Mouse (Mus musculus): ENCODE data around the gene 2900026A02Rik. TPM values are rescaled to one million over a fixed set of nuclear protein-coding genes. Genes with fewer than 3 reads are reported as not detected.
A peak's percentile ranks its signal among the peaks of the same experiment; 100 is the strongest.

2900026A02Rik gene
- total and polyA plus RNA-seq, 3 experiments = 18.0 to 21.4 (median 19.2) TPM

DNA sequence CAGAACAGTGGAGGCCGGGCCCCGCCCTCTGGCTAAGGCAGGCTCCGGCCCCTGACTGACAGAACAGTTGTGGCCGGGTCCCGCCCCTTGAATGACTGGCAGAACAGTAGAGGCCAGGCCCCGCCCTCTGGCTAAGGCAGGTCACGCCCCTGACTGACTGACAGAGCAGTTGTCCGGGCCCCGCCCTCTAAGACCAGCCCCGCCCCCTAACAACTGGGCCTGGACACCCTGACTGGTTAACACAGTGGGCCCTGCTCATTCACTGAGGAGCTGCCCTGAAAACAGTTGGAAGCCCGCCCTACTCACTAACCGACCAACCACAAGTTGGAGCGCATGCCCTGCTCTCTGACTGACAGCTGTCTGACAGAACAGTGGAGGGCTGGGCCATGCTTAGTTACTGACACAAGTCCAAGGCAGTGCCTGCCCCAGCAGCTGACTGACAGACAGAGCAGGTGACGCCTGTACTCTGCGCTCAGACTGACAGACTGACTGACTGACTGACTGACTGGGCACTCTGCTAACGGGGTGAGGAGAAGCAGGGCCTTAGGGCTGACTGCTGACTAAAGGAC, 56.1 kb downstream of the 2900026A02Rik start:
- H3K27ac ChIP-seq = no peak overlapping the region
- no peak overlapping the region for H3K9ac ChIP-seq (ENCODE audit: low read depth, low read length)
- peak; percentile 52 to 64 for DNase-seq
- intact Hi-C loops (cut with DNase I) = no loop called here
- H3K27me3 ChIP-seq (ENCODE audit: control insufficient read depth, insufficient read depth, low read length) = no peaks in the 10 kb centered on the region
- H3K4me1 ChIP-seq (ENCODE audit: control insufficient read depth, insufficient read depth, low read length) = peaks cover 3% of the 10 kb centered on the region; the same call in 1 of the 2 replicates
- no peaks in the 10 kb centered on the region for H3K79me2 ChIP-seq (replicated peaks; ENCODE audit: control insufficient read depth, insufficient read depth, low read length)
- TF ChIP-seq EP300 (IDR thresholded peaks at IDR 0.05; ENCODE audit: insufficient read depth, low read depth, low read length) (no peak), POLR2A (IDR thresholded peaks at IDR 0.05; ENCODE audit: insufficient read depth, low read depth, low read length) (no peak), CTCF (IDR thresholded peaks at IDR 0.05) (no peak)
- WGBS = 34% methylated on average over 16 of the region's 16 CpGs
- H3K4me3 ChIP-seq = no peak overlapping the region
- H3K36me3 ChIP-seq (ENCODE audit: control insufficient read depth, insufficient read depth, low read length) = no peaks in the 10 kb centered on the region

DNA sequence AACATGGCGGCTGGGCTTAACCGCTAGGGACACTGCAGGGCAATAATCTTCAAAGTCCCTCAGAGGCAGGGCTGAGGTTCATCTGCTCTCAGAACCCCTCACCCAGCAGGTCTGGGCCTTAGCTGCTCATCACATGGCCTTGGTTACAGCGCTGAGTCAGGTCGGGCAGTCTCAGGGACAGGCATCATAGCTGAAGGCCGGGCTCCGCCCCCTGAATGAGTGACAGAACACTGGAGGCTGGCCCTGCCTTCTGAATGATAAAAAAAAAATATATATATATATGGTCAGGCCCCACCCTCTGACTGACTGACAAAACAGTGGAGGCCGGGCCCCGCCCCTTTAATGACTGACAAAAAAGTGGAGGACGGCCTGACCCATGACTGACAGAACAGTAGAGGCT, 56.6 kb downstream of the 2900026A02Rik start:
- no peak for DNase-seq
- Histone ChIP-seq H3K79me2 (replicated peaks; ENCODE audit: control insufficient read depth, insufficient read depth, low read length) (no peaks in the 10 kb centered on the region), H3K27ac (no peak overlapping the region), H3K4me3 (no peak overlapping the region), H3K4me1 (ENCODE audit: control insufficient read depth, insufficient read depth, low read length) (peaks cover 3% of the 10 kb centered on the region; the same call in 1 of the 2 replicates), H3K36me3 (ENCODE audit: control insufficient read depth, insufficient read depth, low read length) (no peaks in the 10 kb centered on the region), H3K27me3 (ENCODE audit: control insufficient read depth, insufficient read depth, low read length) (no peaks in the 10 kb centered on the region), H3K9ac (ENCODE audit: low read depth, low read length) (no peak overlapping the region)
- TF ChIP-seq CTCF (IDR thresholded peaks at IDR 0.05) (no peak), POLR2A (IDR thresholded peaks at IDR 0.05; ENCODE audit: insufficient read depth, low read depth, low read length) (no peak), EP300 (IDR thresholded peaks at IDR 0.05; ENCODE audit: insufficient read depth, low read depth, low read length) (no peak)
- WGBS = 49% methylated on average over 9 of the region's 9 CpGs
- intact Hi-C loops (cut with DNase I) = no loop called here

DNA sequence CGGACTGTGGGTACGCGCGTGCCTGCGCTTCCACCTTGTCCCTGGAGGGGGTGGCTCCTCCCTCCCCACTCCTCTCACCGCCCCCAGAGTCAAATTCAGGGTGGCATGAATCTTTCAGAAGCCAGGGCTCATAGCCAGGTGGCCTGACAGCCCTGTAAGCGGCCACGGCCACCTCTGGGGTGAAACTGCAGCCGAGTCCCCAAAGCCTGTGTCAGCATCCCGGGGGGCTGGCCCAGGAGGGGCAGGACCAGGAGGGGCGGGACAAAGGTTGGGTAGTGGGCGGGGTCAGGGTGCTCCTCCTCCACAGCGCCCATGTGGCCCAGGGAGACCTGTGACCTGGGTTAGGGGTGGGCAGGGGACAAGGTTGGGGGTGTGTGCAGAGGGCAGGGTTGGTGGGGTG, 57.9 kb downstream of the 2900026A02Rik start:
- H3K27ac ChIP-seq = no peak overlapping the region
- no peaks in the 10 kb centered on the region for H3K27me3 ChIP-seq (ENCODE audit: control insufficient read depth, insufficient read depth, low read length)
- peak overlapping the region; percentile 19; the same call in 1 of the 2 replicates for H3K9ac ChIP-seq (ENCODE audit: low read depth, low read length)
- no peak overlapping the region for H3K4me3 ChIP-seq
- no peak for TF ChIP-seq CTCF (IDR thresholded peaks at IDR 0.05)
- TF ChIP-seq EP300 (IDR thresholded peaks at IDR 0.05; ENCODE audit: insufficient read depth, low read depth, low read length) = no peak
- TF ChIP-seq POLR2A (IDR thresholded peaks at IDR 0.05; ENCODE audit: insufficient read depth, low read depth, low read length) = no peak
- WGBS = 13% methylated on average over 13 of the region's 13 CpGs
- no peaks in the 10 kb centered on the region for H3K79me2 ChIP-seq (replicated peaks; ENCODE audit: control insufficient read depth, insufficient read depth, low read length)
- intact Hi-C loops (cut with DNase I) = no loop called here
- H3K4me1 ChIP-seq (ENCODE audit: control insufficient read depth, insufficient read depth, low read length) = peaks cover 3% of the 10 kb centered on the region; the same call in 1 of the 2 replicates
- DNase-seq = no peak
- no peaks in the 10 kb centered on the region for H3K36me3 ChIP-seq (ENCODE audit: control insufficient read depth, insufficient read depth, low read length)

DNA sequence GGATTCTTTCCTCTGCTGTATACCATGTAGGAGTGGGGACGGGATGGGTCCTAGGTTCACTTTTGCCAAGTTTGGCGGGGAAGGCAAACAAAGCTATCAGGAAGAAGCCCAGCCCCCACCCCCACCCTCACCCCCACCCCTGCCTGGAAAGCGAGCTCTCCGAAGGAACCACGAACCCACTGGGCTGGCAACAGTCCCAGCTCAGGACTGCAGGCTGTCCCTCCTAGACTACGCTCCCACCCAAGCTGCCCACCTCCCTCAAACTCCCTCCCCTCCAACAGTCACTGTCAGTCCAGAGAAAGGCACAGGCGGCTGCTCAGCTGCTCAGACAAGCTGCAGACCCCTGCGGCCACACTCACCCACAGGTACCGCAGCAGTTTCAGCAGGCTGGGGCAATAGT, 58.3 kb downstream of the 2900026A02Rik start:
- Histone ChIP-seq H3K79me2 (replicated peaks; ENCODE audit: control insufficient read depth, insufficient read depth, low read length) (no peaks in the 10 kb centered on the region), H3K4me3 (no peak overlapping the region), H3K9ac (ENCODE audit: low read depth, low read length) (peak overlapping the region; percentile 19; the same call in 1 of the 2 replicates), H3K36me3 (ENCODE audit: control insufficient read depth, insufficient read depth, low read length) (no peaks in the 10 kb centered on the region), H3K27ac (no peak overlapping the region), H3K4me1 (ENCODE audit: control insufficient read depth, insufficient read depth, low read length) (peaks cover 3% of the 10 kb centered on the region; the same call in 1 of the 2 replicates), H3K27me3 (ENCODE audit: control insufficient read depth, insufficient read depth, low read length) (no peaks in the 10 kb centered on the region)
- intact Hi-C loops (cut with DNase I) = no loop called here
- DNase-seq = no peak
- no peak for TF ChIP-seq POLR2A (IDR thresholded peaks at IDR 0.05; ENCODE audit: insufficient read depth, low read depth, low read length)
- no peak for TF ChIP-seq CTCF (IDR thresholded peaks at IDR 0.05)
- TF ChIP-seq EP300 (IDR thresholded peaks at IDR 0.05; ENCODE audit: insufficient read depth, low read depth, low read length) = no peak
- 18% methylated on average over 9 of the region's 9 CpGs for WGBS

DNA sequence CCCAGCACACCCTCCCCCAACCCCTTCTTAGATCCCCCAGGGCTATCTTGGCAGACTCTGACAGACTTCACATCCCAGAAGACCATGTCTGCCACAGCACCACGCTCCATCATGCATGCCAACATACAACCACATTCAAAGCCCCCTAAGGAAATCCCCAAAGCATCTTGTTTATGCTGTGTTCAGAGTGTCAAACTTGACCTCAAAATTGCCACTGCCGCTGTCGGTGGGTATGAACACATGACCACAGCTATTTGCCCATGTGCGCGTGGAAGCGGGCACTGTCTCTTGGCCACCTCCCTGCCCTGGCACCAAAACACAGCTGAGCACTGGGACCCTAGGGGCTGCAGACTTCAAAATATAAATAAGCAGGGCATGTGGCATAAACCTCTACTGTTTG, 59.5 kb downstream of the 2900026A02Rik start:
- Histone ChIP-seq H3K9ac (ENCODE audit: low read depth, low read length) (no peak overlapping the region), H3K4me1 (ENCODE audit: control insufficient read depth, insufficient read depth, low read length) (peaks cover 5% of the 10 kb centered on the region), H3K27me3 (ENCODE audit: control insufficient read depth, insufficient read depth, low read length) (no peaks in the 10 kb centered on the region), H3K36me3 (ENCODE audit: control insufficient read depth, insufficient read depth, low read length) (no peaks in the 10 kb centered on the region), H3K79me2 (replicated peaks; ENCODE audit: control insufficient read depth, insufficient read depth, low read length) (no peaks in the 10 kb centered on the region), H3K27ac (no peak overlapping the region), H3K4me3 (no peak overlapping the region)
- WGBS = 84% methylated on average over 6 of the region's 6 CpGs
- DNase-seq = no peak
- TF ChIP-seq CTCF (IDR thresholded peaks at IDR 0.05) (no peak), POLR2A (IDR thresholded peaks at IDR 0.05; ENCODE audit: insufficient read depth, low read depth, low read length) (no peak), EP300 (IDR thresholded peaks at IDR 0.05; ENCODE audit: insufficient read depth, low read depth, low read length) (no peak)
- intact Hi-C loops (cut with DNase I) = no loop called here

DNA sequence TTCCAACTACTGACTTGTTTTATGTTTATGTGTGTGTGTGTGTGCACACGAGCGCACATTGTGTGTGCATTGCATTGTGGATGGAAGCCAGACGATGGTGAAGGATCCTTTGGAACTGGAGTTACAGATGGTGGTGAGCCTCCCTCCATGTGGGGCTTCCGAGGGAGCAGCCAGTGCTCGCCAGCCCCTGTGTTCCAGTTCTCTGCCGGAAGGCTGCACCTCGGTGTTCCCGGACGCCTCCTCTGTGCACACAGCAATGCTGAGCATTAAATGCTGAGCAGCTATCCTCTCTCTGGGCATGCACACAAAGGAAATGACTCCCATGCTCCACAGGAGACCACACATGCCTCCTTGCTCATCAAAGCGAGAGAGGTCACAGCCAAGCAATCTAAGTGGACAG, 60.7 kb downstream of the 2900026A02Rik start:
- Histone ChIP-seq H3K9ac (ENCODE audit: low read depth, low read length) (no peak overlapping the region), H3K4me3 (no peak overlapping the region), H3K27me3 (ENCODE audit: control insufficient read depth, insufficient read depth, low read length) (no peaks in the 10 kb centered on the region), H3K27ac (no peak overlapping the region), H3K36me3 (ENCODE audit: control insufficient read depth, insufficient read depth, low read length) (no peaks in the 10 kb centered on the region), H3K4me1 (ENCODE audit: control insufficient read depth, insufficient read depth, low read length) (peaks cover 5% of the 10 kb centered on the region), H3K79me2 (replicated peaks; ENCODE audit: control insufficient read depth, insufficient read depth, low read length) (no peaks in the 10 kb centered on the region)
- 77% methylated on average over 10 of the region's 10 CpGs for WGBS
- TF ChIP-seq EP300 (IDR thresholded peaks at IDR 0.05; ENCODE audit: insufficient read depth, low read depth, low read length) (no peak), POLR2A (IDR thresholded peaks at IDR 0.05; ENCODE audit: insufficient read depth, low read depth, low read length) (no peak), CTCF (IDR thresholded peaks at IDR 0.05) (no peak)
- DNase-seq = no peak
- intact Hi-C loops (cut with DNase I) = no loop called here

All from heart, adult 2 months (tissue).